Mouse (Mus musculus): ENCODE results near the gene 4933407L21Rik.

The 4933407L21Rik gene

DNA sequence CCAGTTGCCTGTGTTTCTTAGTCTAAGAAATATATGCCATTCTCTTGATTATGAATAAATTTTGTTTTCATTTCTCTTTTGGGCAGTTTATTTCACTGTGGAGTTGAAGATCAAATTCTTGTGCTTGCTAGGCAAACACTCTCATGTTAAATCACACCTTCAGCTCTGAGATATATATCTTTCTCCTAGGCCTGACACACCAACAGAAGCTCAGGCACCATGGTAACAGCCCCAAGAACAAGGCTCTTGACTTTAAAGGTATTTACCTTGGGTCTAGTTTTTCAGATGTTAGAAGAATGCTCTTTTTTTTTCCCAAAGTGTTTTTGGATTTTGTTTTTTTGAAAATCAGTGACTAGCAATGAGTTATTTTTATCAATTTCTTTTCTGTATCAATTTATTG is 12.4 kb upstream of the 4933407L21Rik start:
- in situ Hi-C loops (cut with MboI; ENCODE audit: unreplicated experiment in 2 of 2) = no loop called here

DNA sequence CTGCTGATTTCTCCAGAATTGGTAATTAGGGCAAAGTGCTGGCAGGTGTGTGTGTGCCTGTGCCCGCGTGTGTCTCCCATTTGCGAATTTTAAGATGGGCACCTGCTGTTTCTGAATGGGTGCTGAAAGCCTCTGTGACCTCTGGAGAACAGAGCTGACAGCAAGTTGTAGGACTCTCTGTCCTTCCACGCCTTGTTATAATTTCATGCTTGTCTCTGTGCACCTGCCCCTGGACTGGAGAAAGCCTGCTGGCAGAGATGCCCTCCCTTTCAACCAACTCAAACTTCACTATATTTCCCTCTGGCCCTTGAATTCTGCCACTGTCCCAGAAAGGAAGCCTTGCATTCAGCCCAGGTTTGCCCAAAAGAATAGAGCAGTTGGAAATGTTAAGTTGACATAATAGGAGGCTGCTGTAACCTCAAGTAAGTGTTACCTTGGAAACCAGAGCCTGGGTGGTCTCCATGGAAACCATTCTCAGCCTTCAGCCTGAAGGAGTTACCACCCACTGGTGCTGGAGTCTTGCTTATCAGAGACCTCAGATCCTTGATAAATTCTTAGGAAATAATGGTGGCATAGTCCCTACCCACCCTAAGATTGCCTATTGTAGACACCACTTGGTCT is 11.3 kb upstream of the 4933407L21Rik start:
- in situ Hi-C loops (cut with MboI; ENCODE audit: unreplicated experiment in 2 of 2) = no loop called here

DNA sequence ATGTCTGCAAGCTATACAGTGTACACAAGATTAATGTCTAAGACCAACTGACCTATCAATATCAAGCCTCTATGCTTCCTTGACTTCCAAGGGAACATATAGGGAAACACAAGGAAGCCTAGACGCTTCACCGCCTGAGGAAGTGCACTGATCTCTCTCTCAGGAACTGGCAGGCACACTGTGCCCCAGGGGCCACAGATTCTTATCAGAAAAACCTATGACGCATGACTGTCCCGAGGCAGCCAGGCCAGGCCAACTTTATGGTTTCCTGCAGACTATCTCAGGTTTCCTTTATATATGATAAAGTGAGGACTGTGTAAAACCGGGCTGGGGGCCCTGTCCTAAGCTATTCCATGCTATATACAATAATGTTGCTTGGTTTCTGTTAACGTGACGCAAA is 8.7 kb upstream of the 4933407L21Rik start:
- in situ Hi-C loops (cut with MboI; ENCODE audit: unreplicated experiment in 2 of 2) = no loop called here

- in situ Hi-C loops (cut with MboI; ENCODE audit: unreplicated experiment in 2 of 2) = no loop called here
These were observed 6.6 kb upstream of the 4933407L21Rik start for GRCm38 (mm10) chr1:85921725-85922124.

DNA sequence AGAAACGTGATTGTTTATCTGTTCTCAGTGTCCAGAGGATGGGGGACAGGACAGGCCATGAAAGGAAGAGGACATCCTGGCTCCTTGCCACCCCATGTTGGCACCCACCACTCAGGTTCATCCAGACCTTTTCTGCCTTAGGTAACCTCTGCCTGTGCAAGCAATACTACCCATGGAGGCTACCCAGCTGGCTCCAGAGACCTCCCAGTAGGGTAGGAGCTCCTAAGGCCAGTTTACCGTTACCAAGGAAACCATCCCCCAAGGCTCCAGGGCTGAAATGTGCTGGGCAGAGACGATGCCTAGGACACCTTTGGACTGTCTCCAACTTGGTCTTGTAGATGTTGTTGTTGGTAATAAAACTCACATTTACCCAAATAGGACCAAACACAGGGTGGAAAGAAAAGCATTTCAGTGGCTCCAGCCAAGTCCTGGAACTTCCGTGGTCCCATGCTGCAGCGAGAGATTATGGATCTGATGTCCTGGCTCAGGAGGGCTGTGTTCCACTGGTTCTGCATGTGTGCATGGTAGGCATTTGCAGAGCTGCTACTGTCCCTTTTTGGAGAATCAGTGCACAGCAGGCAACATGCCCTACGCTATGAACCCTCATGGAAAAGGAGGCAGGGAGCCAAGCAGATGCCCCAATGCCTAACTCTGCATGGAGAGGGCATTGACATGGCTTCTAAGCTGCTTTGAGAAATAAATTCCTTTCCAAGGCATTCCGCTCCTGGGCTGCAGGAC is 6.0 kb upstream of the 4933407L21Rik start:
- in situ Hi-C loops (cut with MboI; ENCODE audit: unreplicated experiment in 2 of 2) = no loop called here

- in situ Hi-C loops (cut with MboI; ENCODE audit: unreplicated experiment in 2 of 2) = no loop called here
These were observed 5.4 kb upstream of the 4933407L21Rik start for GRCm38 (mm10) chr1:85922865-85923211.

DNA sequence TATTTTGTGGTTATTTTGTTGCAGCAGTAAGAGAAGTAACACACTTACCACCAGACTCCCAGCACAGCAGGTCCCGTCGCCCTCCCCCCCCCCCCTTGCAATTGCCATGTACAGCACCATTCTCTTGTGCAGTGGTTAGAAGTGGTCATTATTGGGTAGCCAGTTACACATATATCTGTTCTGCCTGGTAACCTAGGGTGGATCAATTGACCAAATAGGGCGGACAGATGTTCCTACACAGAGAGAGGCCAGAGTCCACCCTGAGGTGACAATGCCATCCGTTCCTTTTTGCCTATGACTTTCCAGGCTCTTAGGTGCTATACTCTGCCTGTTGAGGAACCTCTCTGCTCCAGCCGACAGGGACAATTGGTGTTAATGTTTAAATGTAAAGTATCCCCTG is 3.1 kb upstream of the 4933407L21Rik start:
- in situ Hi-C loops (cut with MboI; ENCODE audit: unreplicated experiment in 2 of 2) = loop anchor here (25.0 kb wide), 1 partner anchor 412 kb away; no protein-coding TSS in a partner anchor

DNA sequence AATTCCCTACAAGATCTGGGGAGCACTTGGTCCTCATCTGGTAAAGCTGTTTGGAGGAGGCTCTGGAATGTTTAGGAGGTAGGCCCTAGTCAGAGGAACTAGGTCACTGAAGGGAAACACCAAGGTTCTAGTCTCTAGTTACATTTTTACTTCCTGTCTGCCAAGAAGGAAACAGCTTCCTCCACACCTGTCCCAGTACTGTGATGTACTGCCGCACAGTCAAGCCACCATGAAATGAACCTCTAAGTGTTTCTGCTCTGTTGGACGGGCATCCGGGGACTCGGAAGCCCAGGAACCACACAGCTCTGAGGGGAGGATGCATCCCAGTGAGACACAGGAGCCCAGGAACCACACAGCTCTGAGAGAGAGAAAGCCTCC is 394 bp downstream of the 4933407L21Rik start:
- in situ Hi-C loops (cut with MboI; ENCODE audit: unreplicated experiment in 2 of 2) = loop anchor here (25.0 kb wide), 1 partner anchor 409 kb away; no protein-coding TSS in a partner anchor

DNA sequence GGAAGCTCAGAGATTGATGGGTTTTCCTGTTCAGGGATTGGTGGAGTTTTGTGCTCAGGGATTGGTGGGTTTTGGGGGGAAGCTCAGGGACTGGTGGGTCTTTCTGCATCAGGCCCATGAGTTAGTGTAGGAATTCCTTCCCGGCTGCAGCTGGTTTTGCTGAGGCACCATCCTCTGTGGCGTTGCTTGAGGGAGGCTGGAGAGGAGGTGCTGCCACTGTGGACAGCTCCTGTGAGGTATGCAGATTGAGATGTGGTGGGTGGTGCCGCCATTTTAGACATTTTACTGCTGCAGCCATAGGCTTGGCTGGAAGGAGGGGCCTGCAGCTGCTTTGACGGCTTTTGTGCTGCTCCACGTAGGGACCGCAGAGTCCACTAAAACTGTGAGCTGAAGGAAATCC is 1.1 kb downstream of the 4933407L21Rik start:
- in situ Hi-C loops (cut with MboI; ENCODE audit: unreplicated experiment in 2 of 2) = loop anchor here (25.0 kb wide), 1 partner anchor 408 kb away; no protein-coding TSS in a partner anchor

GRCm38 (mm10) chr1:85931170-85931569 is 2.9 kb downstream of the 4933407L21Rik start:
- in situ Hi-C loops (cut with MboI; ENCODE audit: unreplicated experiment in 2 of 2) = loop anchor here (5.0 to 25.0 kb wide), 2 partner anchors 76 to 406 kb away; no protein-coding TSS in a partner anchor

DNA sequence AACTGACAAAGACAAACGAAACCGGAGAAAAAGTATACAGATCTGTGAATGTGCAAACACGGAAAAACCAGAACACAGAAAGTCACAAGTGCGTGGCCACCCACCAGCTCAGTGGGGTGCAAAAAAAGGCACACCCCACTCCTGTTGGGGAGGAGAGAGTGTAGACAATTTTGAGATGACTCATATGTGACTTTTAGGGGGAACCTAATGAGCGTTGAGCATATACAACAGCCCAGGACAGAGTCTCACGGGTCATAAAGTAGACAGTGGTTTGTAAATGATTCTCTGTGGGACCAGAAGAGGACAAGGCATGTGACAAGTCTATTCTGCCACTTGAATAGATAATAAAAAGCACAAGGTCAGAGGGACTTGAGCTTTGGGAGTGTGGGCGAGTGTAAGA is 4.9 kb downstream of the 4933407L21Rik start:
- in situ Hi-C loops (cut with MboI; ENCODE audit: unreplicated experiment in 2 of 2) = loop anchor here (5.0 to 25.0 kb wide), 2 partner anchors 74 to 404 kb away; no protein-coding TSS in a partner anchor

GRCm38 (mm10) chr1:85933631-85934465 is 5.6 kb downstream of the 4933407L21Rik start:
- in situ Hi-C loops (cut with MboI; ENCODE audit: unreplicated experiment in 2 of 2) = loop anchor here (5.0 to 25.0 kb wide), 2 partner anchors 73 to 403 kb away; no protein-coding TSS in a partner anchor

- in situ Hi-C loops (cut with MboI; ENCODE audit: unreplicated experiment in 2 of 2) = loop anchor here (5.0 to 25.0 kb wide), 2 partner anchors 73 to 403 kb away; no protein-coding TSS in a partner anchor
These were observed 6.3 kb downstream of the 4933407L21Rik start for GRCm38 (mm10) chr1:85934560-85934959.

GRCm38 (mm10) chr1:85935148-85935852 is 7.0 kb downstream of the 4933407L21Rik start:
- in situ Hi-C loops (cut with MboI; ENCODE audit: unreplicated experiment in 2 of 2) = loop anchor here (25.0 kb wide), 1 partner anchor 402 kb away; no protein-coding TSS in a partner anchor

DNA sequence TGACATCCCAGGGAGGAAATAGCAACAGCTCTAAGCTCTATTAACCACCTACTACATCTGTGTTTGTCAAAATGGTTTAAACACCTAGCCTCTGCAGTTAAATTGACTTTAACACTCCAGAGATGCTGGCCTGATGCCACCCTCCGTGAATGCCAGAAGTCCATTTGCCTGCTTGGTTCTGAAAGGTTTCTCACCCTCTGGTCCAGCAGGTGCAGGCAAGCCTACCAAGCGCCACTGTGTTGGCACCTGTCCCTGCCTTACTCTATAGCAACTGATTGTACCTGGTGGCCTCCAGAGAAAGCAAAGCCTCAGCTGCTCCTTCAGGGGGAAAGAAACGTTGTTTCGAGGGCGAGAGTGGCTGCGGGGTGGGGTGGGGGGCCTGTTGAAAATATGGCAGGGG is 8.0 kb downstream of the 4933407L21Rik start:
- in situ Hi-C loops (cut with MboI; ENCODE audit: unreplicated experiment in 2 of 2) = loop anchor here (25.0 kb wide), 1 partner anchor 401 kb away; no protein-coding TSS in a partner anchor

DNA sequence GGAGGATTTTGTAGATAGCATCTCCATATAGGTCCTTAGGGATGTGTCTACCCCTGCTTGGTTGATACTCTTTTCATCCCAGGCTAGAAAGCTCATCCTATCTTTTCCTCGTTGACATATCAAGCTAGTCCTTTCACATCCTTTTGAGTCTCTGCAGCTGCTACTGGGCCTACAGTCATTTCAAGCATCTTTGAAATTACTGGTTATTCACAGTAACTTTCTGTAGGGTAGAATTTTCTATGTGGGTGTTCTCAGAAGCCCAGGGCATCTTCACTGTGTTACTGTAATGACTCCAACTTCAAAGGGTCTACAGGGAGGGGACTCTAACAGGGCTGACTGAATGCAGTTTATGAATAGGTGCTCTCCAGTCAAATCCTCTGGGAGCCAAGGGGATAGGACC is 9.0 kb downstream of the 4933407L21Rik start:
- in situ Hi-C loops (cut with MboI; ENCODE audit: unreplicated experiment in 2 of 2) = loop anchor here (25.0 kb wide), 1 partner anchor 400 kb away; no protein-coding TSS in a partner anchor

GRCm38 (mm10) chr1:85942318-85942717 is 14.0 kb downstream of the 4933407L21Rik start:
- in situ Hi-C loops (cut with MboI; ENCODE audit: unreplicated experiment in 2 of 2) = loop anchor here (25.0 kb wide), 1 partner anchor 395 kb away; no protein-coding TSS in a partner anchor

DNA sequence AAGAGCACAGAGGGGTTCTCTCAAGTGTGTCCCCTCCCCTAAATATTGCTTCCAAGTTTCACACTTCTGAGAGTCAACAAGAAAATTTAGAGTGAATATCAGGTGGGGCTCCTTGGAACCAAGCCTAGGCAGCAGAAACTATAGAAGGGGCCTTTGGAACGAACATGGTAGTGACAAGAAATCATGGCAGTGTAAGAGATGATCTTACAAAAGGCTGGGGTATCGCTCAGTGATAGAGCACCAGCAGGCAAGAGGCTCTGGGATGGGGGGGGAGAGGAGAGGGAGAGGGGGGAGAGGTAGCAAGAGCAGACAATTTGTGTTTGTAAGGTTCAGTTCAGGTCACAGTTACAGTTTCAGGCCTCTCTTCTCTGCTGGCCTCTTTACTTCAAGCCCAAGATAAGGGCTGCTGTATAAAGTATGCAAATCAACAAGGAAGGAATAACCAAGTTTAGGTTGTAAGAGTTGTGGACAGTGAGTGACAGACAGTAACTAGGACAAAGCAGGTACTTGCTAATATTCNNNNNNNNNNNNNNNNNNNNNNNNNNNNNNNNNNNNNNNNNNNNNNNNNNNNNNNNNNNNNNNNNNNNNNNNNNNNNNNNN is 20.9 kb downstream of the 4933407L21Rik start:
- in situ Hi-C loops (cut with MboI; ENCODE audit: unreplicated experiment in 2 of 2) = loop anchor here (25.0 kb wide), 1 partner anchor 388 kb away; no protein-coding TSS in a partner anchor

- in situ Hi-C loops (cut with MboI; ENCODE audit: unreplicated experiment in 2 of 2) = no loop called here
These were observed 26.9 kb downstream of the 4933407L21Rik start for GRCm38 (mm10) chr1:85955150-85955549.

DNA sequence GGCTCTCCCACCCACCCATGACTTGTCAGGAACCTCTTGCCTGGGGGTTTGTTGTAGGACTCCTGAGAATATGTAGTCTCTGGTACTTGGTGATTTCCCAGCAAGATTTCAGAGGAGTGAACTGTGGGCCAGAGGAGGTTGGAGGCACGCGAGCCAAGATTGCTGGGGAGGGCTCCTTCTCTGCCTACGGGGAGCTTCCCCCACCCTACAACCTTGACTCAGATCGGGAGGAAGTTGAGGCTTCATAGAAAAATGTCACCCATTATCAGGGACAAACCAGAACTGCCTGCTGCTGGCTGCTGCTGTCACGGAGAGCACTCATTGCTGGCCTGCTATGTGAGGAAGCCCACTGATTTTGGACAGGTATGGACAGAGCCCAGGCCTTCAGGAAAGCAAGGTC is 29.0 kb downstream of the 4933407L21Rik start:
- in situ Hi-C loops (cut with MboI; ENCODE audit: unreplicated experiment in 2 of 2) = no loop called here

Measured in v-Abl transformed pro-B cells (cell line).